Mouse (Mus musculus) bone marrow macrophage, adult 2 months (primary cell): ENCODE data around the gene Mia2.

Source experiments
- CTCF ChIP-seq: IDR thresholded peaks from 2 replicates; pipeline ENCODE4 v1.5.1; 2012; ENCODE audit warnings: low read depth, mild to moderate bottlenecking, low read length, moderate library complexity
- POLR2A ChIP-seq: IDR thresholded peaks from 2 replicates; pipeline ENCODE4 v1.6.1; 2012; ENCODE audit warnings: mild to moderate bottlenecking, low read depth, low read length, borderline replicate concordance

- TF ChIP-seq POLR2A (no peak), CTCF (no peak)
Measured at GRCm38 (mm10) chr12:59207000-59207390, 111.4 kb downstream of the Mia2 start.
